Mouse (Mus musculus) midbrain, embryonic 14.5 days (tissue): ENCODE measurements around the gene Fam198b. TPM values are rescaled to one million over a fixed set of nuclear protein-coding genes. Genes with fewer than 3 reads are reported as not detected.

Experiments used
- ATAC-seq: fragments of 200-750 bp; cut with Nextera tagmentation; 2 replicates; pipeline ENCODE4 v1.8.0; 2017; ENCODE audit warnings: moderate number of reproducible peaks, moderate library complexity; ENCODE audit not compliant: low FRiP score, low TSS enrichment
- DNase-seq: peaks from one replicate; pipeline ENCODE4 v3.0.0-alpha.2; 2015
- H3K27ac ChIP-seq: fragments of 300-500 bp; sonication (generic); replicated peaks from 2 replicates; pipeline ENCODE4 v1.5.1; 2014; ENCODE audit warnings: mild to moderate bottlenecking, low read depth, low read length, moderate library complexity
- H3K27me3 ChIP-seq: fragments of 300-500 bp; sonication (generic); 2 replicates; pipeline ENCODE4 v1.6.1; 2014; ENCODE audit warnings: low read length, control low read depth, mixed read lengths; ENCODE audit not compliant: control insufficient read depth, insufficient read depth
- H3K36me3 ChIP-seq: fragments of 300-500 bp; sonication (generic); 2 replicates; pipeline ENCODE4 v1.6.1; 2014; ENCODE audit warnings: low read length, control low read depth; ENCODE audit not compliant: control insufficient read depth, insufficient read depth
- H3K4me1 ChIP-seq: fragments of 300-500 bp; sonication (generic); 2 replicates; pipeline ENCODE4 v1.6.1; 2014; ENCODE audit warnings: mild to moderate bottlenecking, antibody characterized with exemption, low read length, control low read depth; ENCODE audit not compliant: control insufficient read depth, insufficient read depth
- H3K4me2 ChIP-seq: fragments of 300-500 bp; sonication (generic); 2 replicates; pipeline ENCODE4 v1.6.1; 2014; ENCODE audit warnings: mild to moderate bottlenecking, low read length, moderate library complexity
- H3K4me3 ChIP-seq: fragments of 300-500 bp; sonication (generic); replicated peaks from 2 replicates; pipeline ENCODE4 v1.5.1; 2014; ENCODE audit warnings: low read depth, low read length
- H3K9ac ChIP-seq: fragments of 300-500 bp; sonication (generic); replicated peaks from 2 replicates; pipeline ENCODE4 v1.6.1; 2014; ENCODE audit warnings: mild to moderate bottlenecking, low read length, moderate library complexity
- H3K9me3 ChIP-seq: fragments of 300-500 bp; sonication (generic); 2 replicates; pipeline ENCODE4 v1.6.1; 2016; ENCODE audit warnings: low read length, control low read depth, mixed read lengths; ENCODE audit not compliant: control insufficient read depth
- WGBS: fragments of 180-500 bp; shearing (Covaris S2); extraction: QIAGEN DNeasy Blood & Tissue Kit; methylation state at CpG from one replicate; pipeline ENCODE4 v1.1.7; 2014; 5-methylcytosine and 5-hydroxymethylcytosine counted together
- polyA plus RNA-seq: library from polyadenylated mRNA; unstranded; fragments of >200 nt; fragmentation: Nextera tagmentation; extraction: Ambion mirVana; gene quantifications from 2 replicates; pipeline ENCODE4 v1.2.1, GENCODE M21; 2014

Fam198b gene
- polyA plus RNA-seq = 0.72 and 0.77 TPM in 2 replicates

DNA sequence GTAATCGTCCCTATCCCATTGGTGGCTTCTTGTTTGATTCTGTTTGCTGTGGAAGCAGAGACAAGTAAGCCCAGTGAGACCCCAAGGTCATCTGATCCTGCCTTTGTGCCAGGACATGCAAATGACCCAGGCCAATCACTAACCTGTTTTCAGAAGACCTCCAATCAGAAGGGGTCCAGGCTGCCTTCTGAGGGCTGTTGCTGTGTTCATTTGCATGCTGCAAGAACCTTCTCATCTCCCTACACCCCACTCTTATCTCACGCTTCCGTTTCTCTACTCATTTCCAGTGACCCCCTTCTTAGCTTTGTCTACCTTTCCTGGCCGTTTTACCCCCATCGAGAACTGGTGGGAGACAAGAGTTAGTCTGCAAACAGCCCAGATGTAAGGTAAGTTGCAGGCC is at the start of gene Fam198b:
Fam198b (plus strand) TSS at position 229 of the 400 bp plus-strand sequence.
- no peak within 1 kb of the TSS for H3K4me3 ChIP-seq
- 71% methylated on average over 5 of the region's 5 CpGs for WGBS
- no peak within 1 kb of the TSS for H3K9ac ChIP-seq

DNA sequence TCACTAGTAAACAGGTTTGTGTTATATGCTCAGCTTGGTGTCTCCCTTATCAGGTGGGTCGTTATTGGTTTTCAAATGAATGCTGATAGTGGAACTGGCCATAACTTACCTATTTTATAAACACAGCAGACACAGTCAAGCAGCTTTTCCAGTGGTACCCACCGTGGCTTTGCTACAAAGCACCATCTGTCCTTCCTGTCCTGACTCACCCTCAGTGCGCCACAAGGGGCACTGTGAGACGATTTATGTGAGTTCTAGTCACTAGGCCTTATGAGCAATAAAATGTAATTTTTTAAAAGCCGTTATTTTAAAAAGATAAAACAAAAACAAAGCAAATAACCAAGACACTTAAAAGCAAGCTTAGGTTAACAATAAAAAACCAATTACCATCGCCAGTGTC is 45.6 kb upstream of the Fam198b start:
- ATAC-seq (no peak), DNase-seq (peak; percentile 47)
- H3K27ac ChIP-seq = no peak overlapping the region
- no peaks in the 10 kb centered on the region for H3K36me3 ChIP-seq
- no peaks in the 10 kb centered on the region for H3K27me3 ChIP-seq
- H3K4me1 ChIP-seq = no peaks in the 10 kb centered on the region
- no peak overlapping the region for H3K4me3 ChIP-seq
- H3K4me2 ChIP-seq = no peak overlapping the region
- 54% methylated on average over 6 of the region's 6 CpGs for WGBS
- no peaks in the 10 kb centered on the region for H3K9me3 ChIP-seq
- no peak overlapping the region for H3K9ac ChIP-seq

More for the DNA sequence above, at the start of gene Fam198b:
- H3K9me3 ChIP-seq = no peaks in the 10 kb centered on the region
- no peaks in the 10 kb centered on the region for H3K27me3 ChIP-seq
- H3K4me2 ChIP-seq = no peak within 1 kb of the TSS
- no peak within 1 kb of the TSS for H3K27ac ChIP-seq
- H3K36me3 ChIP-seq = no peaks in the 10 kb centered on the region
- no peaks in the 10 kb centered on the region; the same call in 1 of the 2 replicates for H3K4me1 ChIP-seq
- ATAC-seq (no peak), DNase-seq (no peak)

DNA sequence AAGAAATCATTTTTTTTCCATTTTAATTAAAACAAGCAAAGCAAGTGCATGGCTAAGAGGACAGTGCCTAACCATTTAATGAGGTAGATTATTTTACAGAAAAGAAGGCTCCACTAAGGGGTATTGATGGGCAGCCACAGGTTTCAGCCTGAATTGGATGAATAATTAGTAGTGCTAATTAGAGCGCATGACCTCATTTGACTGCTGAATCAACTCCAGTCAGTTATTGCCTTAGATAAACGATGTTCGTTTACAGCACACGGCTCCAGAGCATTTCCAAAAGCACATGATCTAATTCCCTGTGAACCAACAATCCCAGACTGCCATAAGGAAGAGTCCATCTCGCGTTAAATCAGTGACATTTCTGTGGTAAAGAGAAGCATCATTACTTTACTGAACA is 42.9 kb upstream of the Fam198b start:
- Histone ChIP-seq H3K27ac (no peak overlapping the region), H3K9me3 (no peaks in the 10 kb centered on the region), H3K4me2 (peak overlapping the region; percentile 89), H3K27me3 (no peaks in the 10 kb centered on the region), H3K36me3 (no peaks in the 10 kb centered on the region), H3K4me1 (no peaks in the 10 kb centered on the region), H3K4me3 (no peak overlapping the region), H3K9ac (no peak overlapping the region)
- DNase-seq (no peak), ATAC-seq (no peak)
- WGBS = 79% methylated on average over 6 of the region's 6 CpGs

DNA sequence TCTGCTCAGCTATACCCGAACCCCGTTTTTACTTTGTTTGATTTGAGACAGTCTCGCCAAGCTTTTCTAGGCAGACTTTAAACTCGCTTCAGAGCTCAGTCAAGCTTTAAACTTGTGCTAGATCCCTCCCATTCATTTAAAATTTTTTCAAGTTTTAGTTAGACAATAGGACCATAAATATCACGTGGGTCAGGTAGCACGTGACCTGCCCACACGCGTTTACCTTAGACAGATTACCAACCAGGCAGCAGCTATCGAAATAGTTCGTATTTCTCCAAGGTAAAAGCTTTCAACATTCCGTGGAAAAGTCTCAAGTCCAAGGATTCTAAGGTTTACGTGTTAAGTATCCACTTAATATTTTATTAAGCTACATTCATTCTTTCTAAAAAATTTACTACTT is 42.2 kb upstream of the Fam198b start:
- DNase-seq (peak; percentile 73), ATAC-seq (peak; percentile 61)
- peak overlapping the region; percentile 42 for H3K4me3 ChIP-seq
- no peak overlapping the region for H3K9ac ChIP-seq
- WGBS = 11% methylated on average over 12 of the region's 12 CpGs
- peak overlapping the region; percentile 89 for H3K4me2 ChIP-seq
- no peaks in the 10 kb centered on the region for H3K9me3 ChIP-seq
- no peaks in the 10 kb centered on the region for H3K36me3 ChIP-seq
- no peak overlapping the region for H3K27ac ChIP-seq
- no peaks in the 10 kb centered on the region for H3K27me3 ChIP-seq
- no peaks in the 10 kb centered on the region for H3K4me1 ChIP-seq

DNA sequence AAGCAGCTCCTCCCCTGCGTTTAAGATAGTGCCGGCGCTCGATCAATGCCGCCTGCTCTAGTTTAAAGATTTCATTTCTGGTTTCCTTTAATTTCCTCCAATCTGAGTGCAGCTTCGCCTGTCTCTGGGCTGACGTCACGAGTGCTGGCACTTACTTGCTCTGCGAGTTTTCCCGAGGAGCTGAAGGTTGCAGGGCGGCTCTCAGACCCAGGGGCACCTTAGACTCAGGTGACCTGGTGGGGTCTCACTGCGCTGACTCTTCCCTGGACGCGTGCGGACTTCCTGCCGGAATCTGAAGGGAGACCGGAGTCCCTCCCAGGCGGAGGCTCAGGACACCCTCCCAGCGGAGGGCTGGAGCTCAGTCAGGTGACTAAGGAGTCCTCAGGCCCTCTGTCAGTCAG is 41.7 kb upstream of the Fam198b start:
- WGBS = under 1% methylated on average over 19 of the region's 19 CpGs
- Histone ChIP-seq H3K9me3 (no peaks in the 10 kb centered on the region), H3K4me3 (peak overlapping the region; percentile 42), H3K36me3 (no peaks in the 10 kb centered on the region), H3K27ac (no peak overlapping the region), H3K4me1 (no peaks in the 10 kb centered on the region), H3K4me2 (peak overlapping the region; percentile 89), H3K27me3 (no peaks in the 10 kb centered on the region), H3K9ac (peak overlapping the region; percentile 42; the same call in 1 of the 2 replicates)
- peak; percentile 81 for DNase-seq
- ATAC-seq = peak; percentile 82

DNA sequence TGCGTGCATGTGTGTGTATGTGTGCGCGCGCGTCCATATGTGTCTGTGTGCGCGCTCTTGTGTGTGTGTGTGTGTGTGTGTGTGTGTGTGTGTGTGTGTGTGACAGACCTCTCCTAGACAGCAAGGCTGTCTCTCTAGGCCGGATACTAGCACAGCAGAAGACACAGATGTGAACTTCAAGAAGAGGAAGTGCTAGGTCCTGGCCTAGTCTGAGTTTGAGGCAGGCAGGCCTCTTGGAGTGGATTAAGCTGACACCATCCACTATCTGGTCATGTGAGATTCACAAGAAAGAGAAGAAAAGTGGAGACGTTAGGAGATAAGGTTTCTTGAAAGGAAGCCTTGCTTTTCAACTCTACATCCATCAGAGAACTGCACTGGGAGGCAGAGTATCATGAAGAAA is 40.3 kb upstream of the Fam198b start:
- no peak for DNase-seq
- H3K27ac ChIP-seq = no peak overlapping the region
- no peaks in the 10 kb centered on the region for H3K36me3 ChIP-seq
- H3K4me2 ChIP-seq = no peak overlapping the region
- no peak for ATAC-seq
- H3K9me3 ChIP-seq = no peaks in the 10 kb centered on the region
- no peaks in the 10 kb centered on the region for H3K27me3 ChIP-seq
- no peak overlapping the region for H3K9ac ChIP-seq
- H3K4me3 ChIP-seq = no peak overlapping the region
- WGBS = 91% methylated on average over 9 of the region's 9 CpGs
- H3K4me1 ChIP-seq = no peaks in the 10 kb centered on the region

DNA sequence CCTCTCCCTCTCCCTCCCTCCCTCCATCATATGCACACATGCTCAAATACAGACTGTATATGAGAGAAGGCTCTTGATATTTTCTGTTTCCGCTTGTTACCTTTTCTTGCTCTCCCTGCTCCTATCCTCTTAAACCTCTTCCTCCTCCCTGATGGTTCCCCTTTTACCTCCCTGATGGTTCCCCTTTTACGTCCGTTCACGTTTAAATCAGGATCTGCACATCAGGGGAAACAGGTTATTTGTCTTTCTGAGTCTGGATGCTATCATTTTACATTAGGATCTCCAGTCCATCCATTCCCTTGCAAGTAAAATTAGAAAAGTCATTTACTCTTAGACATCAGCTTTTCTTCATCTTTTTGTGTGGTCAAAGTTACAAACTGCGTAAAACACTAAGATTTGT is 37.7 kb upstream of the Fam198b start:
- H3K4me1 ChIP-seq = no peaks in the 10 kb centered on the region
- no peak overlapping the region for H3K9ac ChIP-seq
- no peaks in the 10 kb centered on the region for H3K27me3 ChIP-seq
- no peak overlapping the region for H3K4me3 ChIP-seq
- ATAC-seq = no peak
- H3K36me3 ChIP-seq = no peaks in the 10 kb centered on the region
- no peaks in the 10 kb centered on the region for H3K9me3 ChIP-seq
- H3K4me2 ChIP-seq = no peak overlapping the region
- no peak overlapping the region for H3K27ac ChIP-seq
- WGBS = 89% methylated on average over 5 of the region's 5 CpGs
- DNase-seq = no peak

DNA sequence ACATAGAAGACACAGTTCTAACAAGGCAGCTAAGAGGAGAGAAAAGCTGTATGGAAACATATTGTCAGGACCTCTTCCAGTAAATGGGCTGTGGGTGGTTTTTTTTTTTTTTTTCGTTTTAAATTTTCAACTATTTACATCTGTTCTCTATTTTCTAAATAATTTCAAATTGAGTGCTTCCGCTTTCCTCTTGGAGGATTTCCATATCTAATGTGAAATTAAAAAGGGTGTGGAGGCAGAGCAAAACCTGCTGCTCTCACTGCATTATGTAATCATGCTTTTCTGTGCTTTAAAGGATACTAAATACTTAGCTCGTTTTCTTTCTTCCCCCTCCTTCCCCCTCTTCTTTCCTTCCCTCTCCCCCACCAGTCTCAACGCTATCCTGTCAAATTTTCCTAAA is 35.5 kb upstream of the Fam198b start:
- H3K27me3 ChIP-seq = no peaks in the 10 kb centered on the region
- no peaks in the 10 kb centered on the region for H3K4me1 ChIP-seq
- no peak overlapping the region for H3K4me2 ChIP-seq
- no peak for DNase-seq
- H3K4me3 ChIP-seq = no peak overlapping the region
- no peak overlapping the region for H3K9ac ChIP-seq
- no peak for ATAC-seq
- no peak overlapping the region for H3K27ac ChIP-seq
- H3K9me3 ChIP-seq = no peaks in the 10 kb centered on the region
- 43% methylated on average over 4 of the region's 4 CpGs for WGBS
- no peaks in the 10 kb centered on the region for H3K36me3 ChIP-seq

DNA sequence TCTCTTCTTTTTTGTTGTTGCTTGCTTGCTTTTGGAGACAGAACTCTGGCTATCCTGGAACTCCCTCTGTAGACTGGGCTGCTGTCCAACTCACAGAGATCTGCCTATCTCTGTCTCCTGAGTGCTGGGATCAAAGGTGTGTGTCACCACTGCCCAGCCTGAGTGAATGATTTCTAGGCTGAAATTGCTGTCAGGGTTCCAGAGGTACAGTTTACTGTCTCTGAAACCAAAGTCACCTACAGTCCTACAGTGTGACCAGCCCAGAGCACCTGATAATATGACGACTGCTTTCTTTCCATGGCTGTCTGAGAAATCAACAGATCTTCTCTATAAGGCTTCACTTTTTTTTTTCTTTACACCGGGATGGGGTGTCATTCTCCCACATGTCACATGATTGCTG is 34.7 kb upstream of the Fam198b start:
- Histone ChIP-seq H3K36me3 (no peaks in the 10 kb centered on the region), H3K4me2 (no peak overlapping the region), H3K4me3 (no peak overlapping the region), H3K9me3 (no peaks in the 10 kb centered on the region), H3K9ac (no peak overlapping the region), H3K27me3 (no peaks in the 10 kb centered on the region), H3K4me1 (no peaks in the 10 kb centered on the region), H3K27ac (no peak overlapping the region)
- DNase-seq (no peak), ATAC-seq (no peak)
- 86% methylated on average over 2 of the region's 2 CpGs for WGBS
